Mouse (Mus musculus): Measurements from ENCODE around the gene Pgam1.
A peak's percentile ranks its signal among the peaks of the same experiment; 100 is the strongest.
"Not testable (repeated sequence)": the region's sequence is repeated elsewhere in the genome, so short reads cannot be mapped to it uniquely, and the experiment has no call there.

The Pgam1 gene

GRCm38 (mm10) chr19:41911178-41912073 lies at the start of gene Pgam1:
Gene Pgam1, plus strand, starts transcription at chr19:41911923.
- DNase-seq (ENCODE audit: low spot score) = peak; percentile 96

- no peak for DNase-seq (ENCODE audit: low spot score)
These were observed 45.0 kb upstream of the Pgam1 start for GRCm38 (mm10) chr19:41866707-41867106.

GRCm38 (mm10) chr19:41869296-41869695 lies 42.4 kb upstream of the Pgam1 start:
- DNase-seq (ENCODE audit: low spot score) = no peak

GRCm38 (mm10) chr19:41869946-41870345 lies 41.8 kb upstream of the Pgam1 start:
- not testable (repeated sequence) for DNase-seq (ENCODE audit: low spot score)

GRCm38 (mm10) chr19:41872285-41872684 lies 39.4 kb upstream of the Pgam1 start:
- DNase-seq (ENCODE audit: low spot score) = no peak

- DNase-seq (ENCODE audit: low spot score) = no peak
These were observed 37.4 kb upstream of the Pgam1 start for GRCm38 (mm10) chr19:41874356-41874755.

- no peak for DNase-seq (ENCODE audit: low spot score)
These were observed 29.9 kb upstream of the Pgam1 start for GRCm38 (mm10) chr19:41881842-41882241.

GRCm38 (mm10) chr19:41883882-41884281 lies 27.8 kb upstream of the Pgam1 start:
- no peak for DNase-seq (ENCODE audit: low spot score)

GRCm38 (mm10) chr19:41888191-41888590 lies 23.5 kb upstream of the Pgam1 start:
- DNase-seq (ENCODE audit: low spot score) = no peak

- no peak for DNase-seq (ENCODE audit: low spot score)
These were observed 16.8 kb upstream of the Pgam1 start for GRCm38 (mm10) chr19:41894959-41895358.

GRCm38 (mm10) chr19:41895460-41896318 lies 16.0 kb upstream of the Pgam1 start, which contains the start of gene Rrp12:
Gene Rrp12, minus strand, starts transcription at chr19:41896173.
- DNase-seq (ENCODE audit: low spot score) = peak; percentile 94

GRCm38 (mm10) chr19:41896319-41896711 lies 15.4 kb upstream of the Pgam1 start:
- DNase-seq (ENCODE audit: low spot score) = no peak

- DNase-seq (ENCODE audit: low spot score) = peak; percentile 50
These were observed 12.9 kb upstream of the Pgam1 start for GRCm38 (mm10) chr19:41898860-41899259.

- DNase-seq (ENCODE audit: low spot score) = peak; percentile 31
These were observed 11.1 kb upstream of the Pgam1 start for GRCm38 (mm10) chr19:41900495-41901090.

- DNase-seq (ENCODE audit: low spot score) = no peak
These were observed 10.0 kb upstream of the Pgam1 start for GRCm38 (mm10) chr19:41901696-41902095.

GRCm38 (mm10) chr19:41902848-41903593 lies 8.7 kb upstream of the Pgam1 start:
- DNase-seq (ENCODE audit: low spot score) = no peak

- DNase-seq (ENCODE audit: low spot score) = no peak
These were observed 6.5 kb upstream of the Pgam1 start for GRCm38 (mm10) chr19:41905246-41905645.

GRCm38 (mm10) chr19:41906311-41907078 lies 5.2 kb upstream of the Pgam1 start:
- DNase-seq (ENCODE audit: low spot score) = no peak

GRCm38 (mm10) chr19:41907079-41907760 lies 4.5 kb upstream of the Pgam1 start:
- DNase-seq (ENCODE audit: low spot score) = no peak

- no peak for DNase-seq (ENCODE audit: low spot score)
These were observed 3.0 kb upstream of the Pgam1 start for GRCm38 (mm10) chr19:41908736-41909135.
